Mouse (Mus musculus) neural tube, embryonic 13.5 days (tissue): ENCODE measurements around the gene Pten. TPM values are rescaled to one million over a fixed set of nuclear protein-coding genes. Genes with fewer than 3 reads are reported as not detected.

ENCODE experiments used
- ATAC-seq: fragments of 200-750 bp; cut with Nextera tagmentation; 2 replicates; pipeline ENCODE4 v1.8.0; 2017; ENCODE audit warnings: low read depth, mild to moderate bottlenecking, moderate TSS enrichment, moderate library complexity
- H3K27ac ChIP-seq: fragments of 300-500 bp; sonication (generic); replicated peaks from 2 replicates; pipeline ENCODE4 v1.5.1; 2015; ENCODE audit warnings: moderate library complexity, mild to moderate bottlenecking, inconsistent platforms
- H3K27me3 ChIP-seq: fragments of 300-500 bp; sonication (generic); 2 replicates; pipeline ENCODE4 v1.6.1; 2015; ENCODE audit warnings: mild to moderate bottlenecking, inconsistent platforms
- H3K36me3 ChIP-seq: fragments of 300-500 bp; sonication (generic); 2 replicates; pipeline ENCODE4 v1.6.1; 2015; ENCODE audit warnings: mild to moderate bottlenecking, inconsistent platforms
- H3K4me1 ChIP-seq: fragments of 300-500 bp; sonication (generic); replicated peaks from 2 replicates; pipeline ENCODE4 v1.6.1; 2015; ENCODE audit warnings: inconsistent platforms
- H3K4me2 ChIP-seq: fragments of 300-500 bp; sonication (generic); 2 replicates; pipeline ENCODE4 v1.6.1; 2015; ENCODE audit warnings: inconsistent platforms, mild to moderate bottlenecking, moderate library complexity
- H3K4me3 ChIP-seq: fragments of 300-500 bp; sonication (generic); 2 replicates; pipeline ENCODE4 v1.5.1; 2015; ENCODE audit warnings: mild to moderate bottlenecking, inconsistent platforms
- H3K9ac ChIP-seq: fragments of 300-500 bp; sonication (generic); 2 replicates; pipeline ENCODE4 v1.6.1; 2015; ENCODE audit warnings: moderate library complexity, mild to moderate bottlenecking, inconsistent platforms
- H3K9me3 ChIP-seq: fragments of 300-500 bp; sonication (generic); 2 replicates; pipeline ENCODE4 v1.6.1; 2016; ENCODE audit warnings: inconsistent platforms
- WGBS: fragments of 180-500 bp; shearing (Covaris S2); methylation state at CpG from one replicate; pipeline ENCODE4 v1.1.7; 2015; 5-methylcytosine and 5-hydroxymethylcytosine counted together
- polyA plus RNA-seq: library from polyadenylated mRNA; unstranded; fragments of >200 nt; fragmentation: Nextera tagmentation; extraction: Ambion mirVana; gene quantifications from 2 replicates; pipeline ENCODE4 v1.2.1, GENCODE M21; 2015

The Pten gene
- polyA plus RNA-seq, 1 experiment from 2014 or later, result 10.0 TPM

GRCm38 (mm10) chr19:32873904-32874637, 116.8 kb downstream of the Pten start:
- Histone ChIP-seq H3K4me2 (no peak overlapping the region), H3K36me3 (no peaks in the 10 kb centered on the region), H3K9ac (no peak overlapping the region), H3K4me1 (peaks cover 8% of the 10 kb centered on the region), H3K27me3 (no peaks in the 10 kb centered on the region), H3K27ac (no peak overlapping the region), H3K4me3 (no peak overlapping the region), H3K9me3 (no peaks in the 10 kb centered on the region)
- 0 out of 2 replicates have a peak, but pooled peaks have one; percentile 11 for ATAC-seq
- 35% methylated on average over 7 of the region's 7 CpGs for WGBS

Other genes with a start within 250 kb of the Pten start
- gene Papss2, start 161.7 kb upstream of the Pten start, polyA plus RNA-seq, result 1.8 and 3.2 TPM in 2 replicates
- 113 and 117 TPM in 2 replicates for gene Atad1, start 17.7 kb upstream of the Pten start, polyA plus RNA-seq